Mouse (Mus musculus) 416B (cell line): ENCODE data around the gene Gm5072.
"Not testable (repeated sequence)": the region's sequence is repeated elsewhere in the genome, so short reads cannot be mapped to it uniquely, and the experiment has no call there.

Experiments
- DNase-seq: peaks from one replicate; pipeline ENCODE4 v3.0.0; 2011; ENCODE audit warnings: low read depth

Gm5072 gene

GRCm38 (mm10) chrX:91392200-91392599 lies at the start of gene Gm5072:
Gene Gm5072 (plus strand): TSS chrX:91392500.
- DNase-seq, result not testable (repeated sequence)
